Mouse (Mus musculus): Measurements from ENCODE around the gene Tomm70a.

The Tomm70a gene

GRCm38 (mm10) chr16:57120913-57121815 lies at the start of gene Tomm70a:
Tomm70a (plus strand) TSS chr16:57121703.
- peak; percentile 95 for DNase-seq

DNA sequence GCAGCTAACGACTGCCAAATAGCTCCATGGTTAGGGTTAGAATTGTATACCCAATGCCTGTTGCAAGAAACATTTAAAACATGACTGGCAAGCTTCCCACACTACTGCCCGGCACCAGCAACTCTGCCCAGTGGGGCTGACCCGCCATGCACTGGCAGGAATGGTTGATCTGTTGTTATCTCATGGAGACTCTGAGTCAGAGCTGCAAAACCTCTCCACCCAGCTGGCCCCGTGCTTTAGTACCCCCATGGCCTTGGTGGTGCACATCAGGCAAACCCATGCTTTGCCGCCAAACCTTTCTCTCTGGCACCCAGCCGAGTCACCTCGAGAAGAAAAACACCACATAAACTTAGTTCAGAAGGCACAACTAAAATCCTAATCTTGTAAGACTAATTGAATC lies 45.5 kb upstream of the Tomm70a start:
- no peak for DNase-seq

DNA sequence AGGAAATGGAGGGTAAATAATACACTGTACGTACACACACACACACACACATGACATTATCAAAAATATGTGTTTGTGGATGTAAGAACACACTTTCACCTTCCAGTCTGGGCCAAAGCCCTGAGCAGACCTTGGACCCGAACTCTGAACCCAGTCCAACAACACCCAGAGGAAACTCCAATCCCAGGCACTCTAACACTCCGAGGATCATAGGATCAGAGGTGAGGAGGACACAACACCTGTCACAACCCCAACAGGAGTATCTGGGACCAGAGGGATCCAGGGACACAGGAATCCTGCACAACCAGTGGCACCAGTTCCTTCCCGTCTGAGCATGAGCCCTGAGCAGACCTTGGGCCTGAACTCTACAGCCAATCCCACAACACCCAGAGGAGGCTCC lies 41.9 kb upstream of the Tomm70a start:
- no peak for DNase-seq

DNA sequence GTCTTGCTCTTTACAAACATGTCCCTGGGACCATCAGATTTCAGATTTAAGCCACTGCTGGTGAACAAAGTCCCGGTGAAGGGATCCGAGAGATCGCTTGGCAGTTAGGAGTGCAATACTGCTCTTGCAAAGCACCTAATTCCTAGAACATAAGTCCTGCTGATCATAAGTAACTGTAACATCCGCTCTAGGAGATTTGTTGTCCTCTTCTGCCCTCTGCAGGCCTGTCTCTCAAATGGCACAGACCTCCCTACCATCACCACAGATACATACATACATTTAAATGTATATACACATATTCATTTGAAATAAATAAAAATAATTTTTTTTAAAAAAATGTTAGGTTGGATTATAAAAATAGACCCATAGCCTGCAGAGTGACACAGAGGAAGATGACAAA lies 29.0 kb upstream of the Tomm70a start:
- DNase-seq, result peak; percentile 52

DNA sequence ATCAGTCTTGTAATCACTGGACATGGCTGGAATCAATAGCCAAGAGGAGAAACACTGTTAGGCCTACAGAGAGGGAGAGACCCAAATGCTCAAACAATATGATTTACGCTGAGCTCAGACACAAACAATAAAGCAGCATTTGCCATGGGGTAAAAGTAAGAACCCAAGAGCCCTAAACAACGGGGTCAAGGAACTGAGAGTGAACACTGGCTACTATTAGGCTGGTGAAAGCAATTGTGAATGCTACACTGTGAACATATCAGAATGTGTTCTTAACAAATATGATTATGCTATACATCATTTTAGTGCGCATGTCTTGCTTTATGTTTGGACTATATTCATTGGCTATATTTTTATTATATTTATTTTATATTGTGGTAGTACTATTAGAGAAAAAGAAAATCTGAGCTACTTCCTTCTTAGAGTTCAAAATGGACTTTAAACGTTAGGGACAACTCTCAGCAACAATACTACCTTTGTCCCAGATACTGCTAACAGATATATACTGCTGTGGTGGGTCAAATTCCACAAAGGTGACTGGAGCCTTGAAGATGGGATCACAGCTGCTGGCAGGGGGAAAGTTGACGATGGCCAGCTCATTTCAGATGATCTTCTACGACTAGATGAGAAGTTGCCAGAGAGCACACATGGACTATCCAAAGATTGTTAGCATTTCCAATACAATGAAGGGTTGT lies 28.4 kb upstream of the Tomm70a start:
- no peak for DNase-seq

DNA sequence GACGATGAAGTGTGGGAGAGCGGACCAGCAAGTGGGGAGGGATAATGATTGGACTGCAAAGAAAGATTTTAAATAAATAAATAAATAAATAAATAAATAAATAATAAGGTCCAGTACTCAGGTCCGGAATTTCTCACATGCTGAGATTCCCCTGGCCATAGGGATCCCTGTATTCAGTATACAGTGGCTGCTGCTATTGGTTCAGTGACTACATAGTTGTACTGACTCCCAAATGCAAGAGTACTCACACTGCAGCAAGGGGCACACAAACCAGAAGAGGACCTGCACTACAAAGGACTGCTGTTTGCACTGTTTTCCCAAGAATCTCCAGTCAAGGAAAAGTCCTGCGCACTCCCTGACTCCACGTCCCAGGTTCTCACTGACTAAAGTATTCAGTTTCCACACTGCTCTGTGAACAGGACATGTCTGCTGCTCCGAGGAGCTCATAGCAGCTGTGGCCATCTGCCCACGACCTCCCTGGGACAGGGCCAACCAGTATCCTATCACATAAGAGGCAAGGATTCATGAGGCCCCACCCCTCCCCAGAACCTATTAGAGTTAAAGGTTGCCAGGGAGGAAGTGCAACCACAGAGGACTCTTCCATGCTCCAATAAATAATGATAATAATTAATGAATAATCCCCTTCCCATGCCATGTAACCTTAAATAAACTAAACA lies 22.9 kb upstream of the Tomm70a start:
- DNase-seq, result peak; percentile 13

- DNase-seq, result no peak
Measured at GRCm38 (mm10) chr16:57099572-57100237, 21.8 kb upstream of the Tomm70a start.

DNA sequence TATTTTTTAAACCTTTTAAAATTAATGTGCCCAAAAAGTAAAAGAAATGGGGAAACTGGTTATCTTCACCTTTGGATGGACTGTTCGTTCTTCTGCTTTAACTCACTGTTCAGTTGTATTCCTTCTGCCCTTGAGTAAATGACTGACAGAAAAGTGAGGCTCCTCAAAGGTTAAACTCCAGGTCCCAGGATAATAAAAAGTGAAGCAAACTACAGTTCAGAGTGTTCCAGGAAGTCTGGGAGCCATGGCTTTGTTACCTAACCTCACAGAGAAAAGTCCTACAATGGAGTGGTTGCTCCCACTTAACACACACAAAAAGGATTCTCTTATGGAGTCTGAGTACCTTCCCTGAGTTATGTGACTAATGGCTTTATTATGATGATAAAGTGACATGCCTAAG lies 20.3 kb upstream of the Tomm70a start:
- peak; percentile 32 for DNase-seq

DNA sequence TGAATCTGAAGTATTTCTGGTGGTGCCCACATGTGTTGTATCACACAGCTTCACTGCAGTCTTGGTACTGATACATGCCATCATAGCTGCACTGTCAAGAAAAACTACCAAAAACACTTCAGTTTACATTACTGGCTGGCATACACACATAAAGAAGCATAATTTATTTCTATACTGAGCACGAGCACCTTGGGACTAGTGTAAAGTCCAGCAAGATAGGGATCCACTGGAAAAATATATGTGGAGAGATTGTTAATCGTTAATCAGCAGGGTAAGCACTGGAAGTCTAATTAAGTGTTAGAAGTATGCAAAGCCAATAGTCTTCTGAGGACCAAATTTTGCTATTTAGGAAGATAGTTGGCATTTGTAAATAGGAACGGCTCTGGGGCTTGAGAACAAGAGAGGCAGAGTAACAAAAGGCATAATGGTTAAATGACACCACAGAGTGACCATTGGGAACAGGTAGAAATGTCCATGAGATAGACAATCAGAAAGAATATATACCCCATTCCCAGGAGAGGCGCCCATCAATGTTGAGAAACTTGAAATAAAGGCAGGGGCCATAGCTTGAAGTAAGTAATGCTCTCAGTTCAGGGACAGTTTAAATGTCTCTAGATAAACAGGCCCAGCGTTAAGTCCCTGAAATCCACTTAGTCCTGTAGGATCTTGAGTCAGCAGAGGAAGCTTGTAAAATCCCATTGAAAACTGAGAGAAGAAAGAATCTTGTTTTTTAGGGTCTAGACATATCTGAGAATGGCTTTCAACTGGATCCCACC lies 15.1 kb upstream of the Tomm70a start:
- no peak for DNase-seq

DNA sequence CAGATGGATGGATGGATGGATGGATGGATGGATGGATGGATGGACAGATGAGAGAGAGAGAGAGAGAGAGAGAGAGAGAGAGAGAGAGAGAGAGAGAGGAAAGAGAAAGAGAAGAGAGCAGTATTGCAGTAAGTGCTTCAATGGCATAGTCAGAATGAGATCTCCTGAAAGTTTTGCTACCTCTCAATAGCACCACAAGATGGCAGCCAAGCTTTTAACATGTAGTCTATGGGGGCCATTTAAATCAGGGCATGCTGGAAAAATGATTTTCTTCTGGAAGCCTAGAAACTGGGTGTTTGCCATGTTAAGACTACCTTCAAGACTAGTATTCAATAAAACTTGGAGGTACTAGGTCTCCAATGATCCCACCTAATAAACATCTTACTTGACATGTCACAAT lies 5.4 kb upstream of the Tomm70a start:
- DNase-seq, result no peak

DNA sequence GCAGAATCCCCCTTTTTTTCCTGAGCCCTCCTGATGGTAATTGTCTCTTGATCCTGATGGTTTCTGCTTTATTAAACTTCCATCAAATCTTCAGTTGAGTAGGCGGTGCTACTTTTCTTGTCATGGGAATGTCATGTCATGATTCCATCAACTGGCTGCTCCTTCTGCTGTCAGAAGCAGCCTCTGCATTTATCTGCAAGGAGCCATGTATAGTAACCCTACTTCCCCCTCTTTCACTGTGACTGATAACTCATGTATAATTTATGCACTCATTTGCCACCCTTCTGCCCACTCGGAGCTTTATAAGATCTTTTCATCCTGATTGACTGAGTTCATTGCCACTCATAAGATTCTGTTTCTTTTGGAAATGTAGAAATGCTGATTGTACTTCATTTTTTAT lies 3.9 kb upstream of the Tomm70a start:
- no peak for DNase-seq

DNA sequence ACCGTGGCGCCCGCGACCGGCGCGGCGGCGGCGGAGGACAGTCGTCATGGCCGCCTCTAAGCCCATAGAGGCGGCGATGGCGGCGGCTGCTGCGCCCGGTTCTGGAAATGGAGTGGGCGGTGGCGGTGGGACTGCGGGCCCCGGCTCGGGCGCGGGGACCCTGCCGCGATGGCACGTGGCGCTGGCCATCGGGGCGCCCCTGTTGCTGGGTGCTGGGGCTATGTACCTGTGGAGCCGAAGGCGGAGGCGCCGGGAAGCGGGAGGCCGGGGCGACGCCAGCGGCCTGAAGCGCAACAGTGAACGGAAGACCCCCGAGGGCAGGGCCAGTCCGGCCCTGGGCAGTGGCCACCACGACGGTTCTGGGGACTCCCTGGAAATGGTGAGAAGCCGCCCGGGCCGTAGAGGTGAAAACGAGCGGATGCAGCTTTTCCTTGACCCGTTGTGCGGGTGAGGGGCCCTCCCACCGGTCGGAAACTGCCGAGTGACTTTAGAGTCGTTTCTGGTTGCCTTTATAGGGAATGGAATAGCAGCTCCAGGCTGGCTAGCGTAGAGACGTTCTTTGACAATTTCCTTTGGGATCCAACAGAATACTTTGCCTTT lies 413 bp downstream of the Tomm70a start:
- DNase-seq, result no peak

- DNase-seq, result no peak
Measured at GRCm38 (mm10) chr16:57122682-57123445, 1.4 kb downstream of the Tomm70a start.

DNA sequence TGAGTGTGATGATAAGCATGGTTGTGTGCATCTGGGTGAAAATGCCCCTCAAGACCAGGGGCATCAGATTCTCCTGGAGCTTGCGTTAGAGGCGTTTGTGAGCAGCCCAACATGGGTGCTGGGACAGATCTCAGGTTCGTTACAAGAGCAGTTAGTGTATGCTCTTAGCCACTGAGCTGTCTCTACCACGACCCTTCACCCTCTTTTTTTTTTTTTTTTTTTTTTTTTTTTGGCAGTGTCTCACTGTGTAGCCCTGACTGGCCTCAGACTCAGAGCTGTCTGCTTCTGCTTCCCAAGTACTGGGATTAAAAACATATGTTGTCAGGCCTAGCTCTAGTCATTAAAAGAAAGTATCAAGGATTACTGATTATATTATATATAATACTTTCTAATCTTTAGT lies 4.8 kb downstream of the Tomm70a start:
- DNase-seq, result no peak

DNA sequence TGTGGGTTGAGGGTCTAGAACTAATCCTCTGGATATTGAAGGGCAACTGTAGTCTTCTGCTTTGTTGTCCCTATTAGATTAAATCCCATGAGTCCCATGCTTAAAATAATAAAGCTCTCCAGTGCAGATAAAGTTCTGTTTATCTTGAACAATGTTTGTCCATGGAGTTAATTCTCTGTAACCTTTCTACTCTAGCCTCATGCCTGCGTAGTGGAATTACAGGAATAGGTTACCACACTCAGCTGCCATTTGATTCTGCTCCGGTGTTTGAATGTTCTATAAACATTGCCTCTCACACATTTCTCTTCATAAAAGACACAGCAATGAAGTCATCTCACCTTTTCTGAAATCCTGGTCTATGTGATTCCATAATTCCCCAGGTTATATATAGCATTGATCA lies 6.3 kb downstream of the Tomm70a start:
- DNase-seq, result no peak

DNA sequence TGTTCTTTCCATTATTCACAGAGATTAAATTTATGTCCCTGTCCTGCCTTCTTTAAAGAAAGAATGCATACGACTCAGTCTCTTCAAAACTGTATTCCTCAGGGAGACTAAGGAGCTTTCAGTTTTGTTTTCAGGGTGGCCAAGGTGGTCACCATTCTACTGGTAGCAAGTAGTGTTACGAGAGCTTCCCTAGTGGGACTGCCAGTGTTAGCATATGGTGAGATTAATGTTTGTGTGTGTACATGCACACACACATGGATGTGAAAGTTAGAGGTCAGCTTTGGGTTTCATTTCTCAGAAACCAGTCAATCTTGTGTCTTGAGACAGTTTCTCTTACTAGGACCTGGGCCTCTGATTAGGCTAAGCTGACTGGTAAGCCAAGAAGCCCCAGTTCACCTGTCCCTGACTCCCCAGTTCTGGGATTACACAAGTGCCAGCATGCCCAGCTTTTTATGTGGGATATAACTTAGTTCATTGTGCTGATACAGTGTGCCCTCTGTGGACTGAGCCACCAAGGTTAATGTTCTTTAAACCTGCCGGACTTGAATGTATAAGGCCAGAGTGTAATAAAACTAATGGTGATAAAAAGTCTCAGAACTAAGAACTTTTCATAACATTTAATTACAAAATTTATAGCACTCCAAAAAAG lies 9.4 kb downstream of the Tomm70a start:
- DNase-seq, result no peak

GRCm38 (mm10) chr16:57131544-57131943 lies 10.0 kb downstream of the Tomm70a start:
- no peak for DNase-seq

GRCm38 (mm10) chr16:57132326-57132725 lies 10.8 kb downstream of the Tomm70a start:
- DNase-seq, result no peak

GRCm38 (mm10) chr16:57133611-57134010 lies 12.1 kb downstream of the Tomm70a start:
- DNase-seq, result no peak

- DNase-seq, result no peak
Measured at GRCm38 (mm10) chr16:57144741-57145140, 23.2 kb downstream of the Tomm70a start.

- no peak for DNase-seq
Measured at GRCm38 (mm10) chr16:57151437-57151836, 29.9 kb downstream of the Tomm70a start.
